Mouse (Mus musculus): ENCODE results near the gene Lamb3.

The Lamb3 gene

GRCm38 (mm10) chr1:193317159-193317559 lies 109.7 kb downstream of the Lamb3 start:
- DNase-seq, result peak; percentile 26 to 74

- DNase-seq, result no peak
Measured at GRCm38 (mm10) chr1:193319721-193320120, 112.2 kb downstream of the Lamb3 start.

GRCm38 (mm10) chr1:193320398-193320797 lies 112.9 kb downstream of the Lamb3 start:
- DNase-seq, result no peak

- no peak for DNase-seq
Measured at GRCm38 (mm10) chr1:193323686-193324085, 116.2 kb downstream of the Lamb3 start.

GRCm38 (mm10) chr1:193324224-193324623 lies 116.7 kb downstream of the Lamb3 start:
- DNase-seq, result peak; percentile 68 to 85

- no peak for DNase-seq
Measured at GRCm38 (mm10) chr1:193325891-193326290, 118.4 kb downstream of the Lamb3 start.

GRCm38 (mm10) chr1:193326456-193327145 lies 119.1 kb downstream of the Lamb3 start:
- DNase-seq, result peak; percentile 93 to 94

- peak in 1 of 2 experiments; percentile 18 for DNase-seq
Measured at GRCm38 (mm10) chr1:193327216-193327615, 119.7 kb downstream of the Lamb3 start.

- no peak for DNase-seq
Measured at GRCm38 (mm10) chr1:193327686-193328085, 120.2 kb downstream of the Lamb3 start.

- DNase-seq, result no peak
Measured at GRCm38 (mm10) chr1:193329557-193329956, 122.1 kb downstream of the Lamb3 start.

- peak; percentile 80 to 89 for DNase-seq
Measured at GRCm38 (mm10) chr1:193330172-193330571, 122.7 kb downstream of the Lamb3 start.

GRCm38 (mm10) chr1:193330626-193331025 lies 123.1 kb downstream of the Lamb3 start:
- no peak for DNase-seq

GRCm38 (mm10) chr1:193332018-193332417 lies 124.5 kb downstream of the Lamb3 start:
- no peak for DNase-seq

GRCm38 (mm10) chr1:193332671-193333070 lies 125.2 kb downstream of the Lamb3 start:
- no peak for DNase-seq

GRCm38 (mm10) chr1:193333776-193334175 lies 126.3 kb downstream of the Lamb3 start:
- no peak for DNase-seq

- no peak for DNase-seq
Measured at GRCm38 (mm10) chr1:193334546-193334945, 127.0 kb downstream of the Lamb3 start.

- no peak for DNase-seq
Measured at GRCm38 (mm10) chr1:193336122-193337017, 128.9 kb downstream of the Lamb3 start.

- no peak for DNase-seq
Measured at GRCm38 (mm10) chr1:193337018-193337321, 129.5 kb downstream of the Lamb3 start.

- no peak for DNase-seq
Measured at GRCm38 (mm10) chr1:193337787-193338310, 130.3 kb downstream of the Lamb3 start.

GRCm38 (mm10) chr1:193338363-193338995 lies 131.0 kb downstream of the Lamb3 start:
- no peak for DNase-seq

- DNase-seq, result no peak
Measured at GRCm38 (mm10) chr1:193342198-193342946, 134.9 kb downstream of the Lamb3 start.

- no peak for DNase-seq
Measured at GRCm38 (mm10) chr1:193343853-193344252, 136.4 kb downstream of the Lamb3 start.

- no peak for DNase-seq
Measured at GRCm38 (mm10) chr1:193344976-193345375, 137.5 kb downstream of the Lamb3 start.

Measured in kidney, postnatal 25 days (tissue).